Mouse (Mus musculus): Measurements from ENCODE around the gene H2afv. TPM values are rescaled to one million over a fixed set of nuclear protein-coding genes. Genes with fewer than 3 reads are reported as not detected.

Gene H2afv
- polyA plus RNA-seq, 1 experiment from 2014 or later: 591 TPM

- Histone ChIP-seq H3K27me3 (no peaks in the 10 kb centered on the region), H3K9me3 (replicated peaks) (no peaks in the 10 kb centered on the region), H3K4me2 (replicated peaks) (no peak overlapping the region), H3K9ac (no peak overlapping the region), H3K36me3 (peaks cover 20% of the 10 kb centered on the region), H3K4me1 (peaks cover 27% of the 10 kb centered on the region), H3K27ac (no peak overlapping the region), H3K4me3 (no peak overlapping the region)
- 39% methylated on average over 5 of the region's 5 CpGs for WGBS
- ATAC-seq (ENCODE audit: low FRiP score): no peak
These were observed 34.1 kb downstream of the H2afv start for GRCm38 (mm10) chr11:6410050-6410602.

GRCm38 (mm10) chr11:6407162-6407621, 37.1 kb downstream of the H2afv start:
- 83% methylated on average over 3 of the region's 3 CpGs for WGBS
- Histone ChIP-seq H3K4me2 (replicated peaks) (0 out of 2 replicates have a peak overlapping the region, but pooled peaks have one; percentile 4), H3K27ac (peak overlapping the region; percentile 79)

GRCm38 (mm10) chr11:6406251-6407161, 37.7 kb downstream of the H2afv start:
- no peaks in the 10 kb centered on the region for H3K27me3 ChIP-seq
- 0 out of 2 replicates have a peak, but pooled peaks have one; percentile 21 for ATAC-seq (ENCODE audit: low FRiP score)
- no peak overlapping the region for H3K4me3 ChIP-seq
- H3K27ac ChIP-seq: peak overlapping the region; percentile 79
- 0 out of 2 replicates have a peak overlapping the region, but pooled peaks have one; percentile 4 for H3K4me2 ChIP-seq (replicated peaks)
- H3K9ac ChIP-seq: no peak overlapping the region
- WGBS: 47% methylated on average over 14 of the region's 14 CpGs
- peaks cover 56% of the 10 kb centered on the region for H3K36me3 ChIP-seq
- no peaks in the 10 kb centered on the region for H3K9me3 ChIP-seq (replicated peaks)
- H3K4me1 ChIP-seq: peaks cover 21% of the 10 kb centered on the region

More at GRCm38 (mm10) chr11:6407162-6407621, 37.1 kb downstream of the H2afv start:
- peaks cover 21% of the 10 kb centered on the region for H3K4me1 ChIP-seq
- peaks cover 49% of the 10 kb centered on the region for H3K36me3 ChIP-seq
- H3K4me3 ChIP-seq: no peak overlapping the region
- H3K9me3 ChIP-seq (replicated peaks): no peaks in the 10 kb centered on the region
- H3K9ac ChIP-seq: no peak overlapping the region
- no peak for ATAC-seq (ENCODE audit: low FRiP score)
- no peaks in the 10 kb centered on the region for H3K27me3 ChIP-seq

GRCm38 (mm10) chr11:6405591-6406081, 38.6 kb downstream of the H2afv start:
- 70% methylated on average over 4 of the region's 4 CpGs for WGBS

GRCm38 (mm10) chr11:6404699-6405566, 39.3 kb downstream of the H2afv start:
- ATAC-seq (ENCODE audit: low FRiP score): no peak
- Histone ChIP-seq H3K27me3 (no peaks in the 10 kb centered on the region), H3K4me1 (peaks cover 18% of the 10 kb centered on the region), H3K4me2 (replicated peaks) (no peak overlapping the region), H3K4me3 (no peak overlapping the region), H3K27ac (peak overlapping the region; percentile 79), H3K36me3 (peaks cover 72% of the 10 kb centered on the region), H3K9me3 (replicated peaks) (no peaks in the 10 kb centered on the region), H3K9ac (0 out of 2 replicates have a peak overlapping the region, but pooled peaks have one; percentile 19)
- WGBS: 90% methylated on average over 9 of the region's 9 CpGs

More at GRCm38 (mm10) chr11:6405591-6406081, 38.6 kb downstream of the H2afv start:
- peaks cover 21% of the 10 kb centered on the region for H3K4me1 ChIP-seq
- H3K9me3 ChIP-seq (replicated peaks): no peaks in the 10 kb centered on the region
- no peak for ATAC-seq (ENCODE audit: low FRiP score)
- no peaks in the 10 kb centered on the region for H3K27me3 ChIP-seq
- no peak overlapping the region for H3K4me2 ChIP-seq (replicated peaks)
- H3K36me3 ChIP-seq: peaks cover 65% of the 10 kb centered on the region
- H3K4me3 ChIP-seq: no peak overlapping the region
- 0 out of 2 replicates have a peak overlapping the region, but pooled peaks have one; percentile 33 for H3K9ac ChIP-seq
- H3K27ac ChIP-seq: peak overlapping the region; percentile 79

- Histone ChIP-seq H3K4me1 (peaks cover 18% of the 10 kb centered on the region), H3K36me3 (peaks cover 82% of the 10 kb centered on the region), H3K9ac (no peak overlapping the region), H3K27ac (no peak overlapping the region), H3K4me2 (replicated peaks) (no peak overlapping the region), H3K4me3 (no peak overlapping the region), H3K27me3 (no peaks in the 10 kb centered on the region), H3K9me3 (replicated peaks) (no peaks in the 10 kb centered on the region)
- no peak for ATAC-seq (ENCODE audit: low FRiP score)
- 91% methylated on average over 5 of the region's 5 CpGs for WGBS
These were observed 40.3 kb downstream of the H2afv start for GRCm38 (mm10) chr11:6403830-6404405.

GRCm38 (mm10) chr11:6402515-6403510, 41.4 kb downstream of the H2afv start:
- WGBS: 84% methylated on average over 19 of the region's 19 CpGs
- H3K36me3 ChIP-seq: peaks cover 93% of the 10 kb centered on the region
- no peak overlapping the region for H3K4me3 ChIP-seq
- H3K9ac ChIP-seq: no peak overlapping the region
- no peak overlapping the region for H3K27ac ChIP-seq
- no peaks in the 10 kb centered on the region for H3K9me3 ChIP-seq (replicated peaks)
- peaks cover 18% of the 10 kb centered on the region for H3K4me1 ChIP-seq
- ATAC-seq (ENCODE audit: low FRiP score): no peak
- H3K27me3 ChIP-seq: no peaks in the 10 kb centered on the region
- no peak overlapping the region for H3K4me2 ChIP-seq (replicated peaks)

- peaks cover 17% of the 10 kb centered on the region; the same call in 1 of the 2 replicates for H3K4me1 ChIP-seq
- no peak overlapping the region for H3K4me3 ChIP-seq
- no peaks in the 10 kb centered on the region for H3K9me3 ChIP-seq (replicated peaks)
- no peak overlapping the region for H3K9ac ChIP-seq
- peaks cover 94% of the 10 kb centered on the region for H3K36me3 ChIP-seq
- no peak for ATAC-seq (ENCODE audit: low FRiP score)
- H3K27me3 ChIP-seq: no peaks in the 10 kb centered on the region
- H3K27ac ChIP-seq: no peak overlapping the region
- WGBS: 96% methylated on average over 10 of the region's 10 CpGs
- no peak overlapping the region for H3K4me2 ChIP-seq (replicated peaks)
These were observed 46.1 kb downstream of the H2afv start for GRCm38 (mm10) chr11:6398141-6398540.

GRCm38 (mm10) chr11:6395565-6395964, 48.7 kb downstream of the H2afv start:
- Histone ChIP-seq H3K9me3 (replicated peaks) (no peaks in the 10 kb centered on the region), H3K9ac (no peak overlapping the region), H3K27ac (no peak overlapping the region), H3K4me3 (no peak overlapping the region), H3K36me3 (peaks cover 80% of the 10 kb centered on the region), H3K4me2 (replicated peaks) (no peak overlapping the region), H3K27me3 (no peaks in the 10 kb centered on the region), H3K4me1 (peaks cover 32% of the 10 kb centered on the region)
- WGBS: 74% methylated on average over 5 of the region's 5 CpGs
- no peak for ATAC-seq (ENCODE audit: low FRiP score)

- Histone ChIP-seq H3K4me3 (no peak overlapping the region), H3K9ac (no peak overlapping the region), H3K27me3 (no peaks in the 10 kb centered on the region), H3K9me3 (replicated peaks) (no peaks in the 10 kb centered on the region), H3K4me1 (peaks cover 39% of the 10 kb centered on the region), H3K4me2 (replicated peaks) (no peak overlapping the region), H3K36me3 (peaks cover 63% of the 10 kb centered on the region), H3K27ac (0 out of 2 replicates have a peak overlapping the region, but pooled peaks have one; percentile 35)
- no peak for ATAC-seq (ENCODE audit: low FRiP score)
- 59% methylated on average over 1 of the region's 1 CpGs for WGBS
These were observed 50.4 kb downstream of the H2afv start for GRCm38 (mm10) chr11:6393866-6394265.
